Mouse (Mus musculus): ENCODE measurements around the gene 1700020D05Rik. TPM values are rescaled to one million over a fixed set of nuclear protein-coding genes. Genes with fewer than 3 reads are reported as not detected.
A peak's percentile ranks its signal among the peaks of the same experiment; 100 is the strongest.
"Not testable (repeated sequence)": the region's sequence is repeated elsewhere in the genome, so short reads cannot be mapped to it uniquely, and the experiment has no call there.

1700020D05Rik gene
- total RNA-seq, 2 experiments from 2014 or later = 1.0 to 1.5 TPM

DNA sequence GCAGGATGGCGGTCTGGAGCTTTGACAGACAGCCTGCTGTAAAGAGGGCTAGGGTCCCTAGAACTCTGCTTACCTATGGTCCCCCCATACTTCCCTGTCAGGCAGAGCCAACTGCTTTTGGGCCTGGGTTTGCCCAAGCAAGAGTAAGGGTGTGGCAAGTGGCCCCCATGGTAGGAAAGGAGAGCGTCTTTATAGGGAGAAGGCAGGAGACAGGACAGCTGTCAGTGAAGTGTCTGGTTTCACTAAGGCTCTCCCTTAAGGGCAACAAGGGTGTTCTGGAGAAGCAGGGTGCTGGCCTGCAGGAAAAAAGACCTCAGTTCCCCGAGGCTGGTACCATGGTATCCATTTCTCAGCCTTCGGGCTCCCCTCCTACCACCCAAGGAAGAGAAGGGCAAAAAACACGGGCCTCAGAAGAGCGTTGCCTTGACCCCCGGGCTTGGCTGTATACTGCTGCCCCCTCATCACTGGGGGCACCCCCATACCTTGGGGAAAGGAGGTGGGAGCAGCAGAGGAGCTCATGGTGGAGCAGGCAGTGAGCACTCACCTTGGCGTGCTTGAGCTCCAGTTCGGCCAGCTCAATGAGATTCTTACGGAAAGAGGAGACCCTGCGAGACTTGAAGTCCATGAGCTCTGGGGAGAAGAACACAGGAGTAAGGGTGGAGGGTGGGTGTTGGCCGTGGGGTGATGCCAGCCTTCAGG is 8.1 kb downstream of the 1700020D05Rik start:
- DNase-seq = no peak

DNA sequence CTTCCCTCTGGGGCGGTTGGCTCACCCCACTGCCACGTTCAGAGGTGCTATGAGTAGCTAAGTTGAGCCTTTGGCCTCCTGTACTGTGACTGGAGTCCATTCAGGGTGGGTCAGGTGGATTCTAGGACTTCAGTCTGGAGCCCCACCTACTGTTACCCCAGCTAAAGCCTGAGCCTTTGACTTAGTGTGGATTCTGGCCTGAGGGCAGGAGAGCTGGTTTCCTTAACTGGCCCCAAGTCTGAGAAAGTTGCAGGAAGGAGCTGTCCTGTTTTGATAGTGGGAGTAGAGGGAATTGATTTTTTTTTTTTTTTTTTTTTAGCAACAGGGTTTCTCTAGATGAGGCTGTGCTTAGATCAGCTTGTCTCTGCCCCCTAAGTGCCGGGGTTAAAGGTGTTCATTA is 9.3 kb downstream of the 1700020D05Rik start:
- no peak for DNase-seq

GRCm38 (mm10) chr19:5493301-5493721 is 10.3 kb downstream of the 1700020D05Rik start:
- peak; percentile 33 to 38 for DNase-seq

DNA sequence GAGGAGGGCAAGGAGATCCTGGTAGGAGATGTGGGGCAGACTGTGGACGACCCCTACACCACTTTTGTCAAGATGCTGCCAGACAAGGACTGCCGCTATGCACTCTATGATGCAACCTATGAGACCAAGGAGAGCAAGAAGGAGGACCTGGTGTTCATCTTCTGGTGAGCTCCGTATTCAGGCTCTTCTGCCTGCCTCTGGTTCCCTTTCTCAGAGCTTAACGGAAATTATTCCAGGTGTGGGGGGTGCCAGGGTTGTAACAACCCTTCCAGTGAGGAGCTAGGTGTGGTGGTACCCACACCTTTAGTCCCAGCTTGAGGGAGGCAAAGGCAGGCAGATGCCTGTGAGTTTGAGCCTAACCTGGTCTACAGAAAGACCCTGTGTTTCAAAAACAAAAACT is 10.9 kb downstream of the 1700020D05Rik start:
- DNase-seq = no peak

- peak; percentile 90 to 91 for DNase-seq
Observed at GRCm38 (mm10) chr19:5490898-5491708, 12.5 kb downstream of the 1700020D05Rik start.

GRCm38 (mm10) chr19:5490313-5490897 is 13.2 kb downstream of the 1700020D05Rik start, which contains the start of gene Cfl1:
TSS of gene Cfl1 (plus strand) at chr19:5490455.
- DNase-seq = peak; percentile 96 to 97

- not testable (repeated sequence) for DNase-seq
Observed at GRCm38 (mm10) chr19:5489721-5490120, 13.9 kb downstream of the 1700020D05Rik start.

- peak; percentile 97 to 98 for DNase-seq
Observed at GRCm38 (mm10) chr19:5488878-5489571, 14.6 kb downstream of the 1700020D05Rik start.

- DNase-seq = peak; percentile 96 to 98
Observed at GRCm38 (mm10) chr19:5487768-5488550, 15.6 kb downstream of the 1700020D05Rik start, which contains the start of gene Mus81. TSS of gene Mus81 (minus strand) at chr19:5488402.

GRCm38 (mm10) chr19:5486771-5487170 is 16.8 kb downstream of the 1700020D05Rik start:
- DNase-seq = no peak

DNA sequence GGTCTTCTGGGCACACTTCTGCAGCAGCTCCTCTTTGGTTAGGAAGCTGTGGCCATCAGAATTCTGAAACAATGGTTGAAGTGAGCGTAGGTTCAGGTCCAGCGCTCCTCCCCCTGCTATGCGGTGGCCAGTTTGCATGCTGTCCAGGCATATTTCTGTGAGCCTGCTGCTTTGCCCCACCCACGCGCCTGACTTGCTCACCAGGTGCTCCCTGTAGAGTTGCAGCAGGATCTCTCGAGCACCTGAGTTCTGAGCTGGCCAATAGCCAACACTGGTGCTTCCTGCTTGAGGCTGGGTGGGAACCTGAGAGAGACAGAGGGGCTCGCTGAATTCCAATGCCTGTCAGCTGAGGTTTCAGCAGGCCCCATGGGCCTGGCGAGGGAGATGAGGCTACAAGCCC is 17.3 kb downstream of the 1700020D05Rik start:
- DNase-seq = no peak

DNA sequence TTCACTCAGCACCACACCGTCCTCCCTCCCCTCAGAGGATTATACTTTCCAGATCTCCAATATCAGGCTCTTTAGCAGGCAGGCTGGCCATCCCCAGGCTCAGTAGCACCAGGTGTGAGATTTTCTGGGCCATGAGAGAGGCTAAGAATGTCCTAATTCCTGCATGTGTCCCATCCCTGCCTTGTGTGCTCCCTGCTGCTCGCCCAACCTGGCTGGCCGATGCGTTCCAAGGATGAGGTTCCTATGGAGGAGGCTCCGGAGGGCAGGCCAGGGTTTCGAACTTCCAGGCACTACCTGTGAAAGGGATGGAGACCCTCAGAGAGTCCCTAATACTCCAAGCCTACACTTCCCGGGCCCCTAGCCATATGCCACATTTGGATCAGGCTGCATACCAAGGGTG is 17.8 kb downstream of the 1700020D05Rik start:
- no peak for DNase-seq

DNA sequence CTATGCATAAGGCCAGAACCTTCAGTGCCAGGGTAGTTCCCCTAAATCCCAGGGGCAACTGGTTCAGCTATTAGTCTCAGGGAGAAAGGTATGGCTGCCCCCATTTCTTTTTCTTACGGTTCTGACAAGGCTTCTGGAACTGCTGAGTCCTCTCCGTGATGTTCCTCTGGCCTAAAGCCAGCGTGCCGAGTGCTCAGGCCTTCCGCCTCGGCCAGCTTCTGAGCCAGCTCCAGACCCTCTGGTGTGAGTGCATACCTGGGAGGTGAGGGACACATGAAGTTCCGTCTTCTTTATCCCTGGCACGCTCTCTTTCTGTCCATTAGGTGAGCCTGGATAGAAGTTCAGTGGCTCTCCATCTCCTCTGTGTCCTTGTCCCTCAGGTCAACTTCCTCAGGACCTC is 18.2 kb downstream of the 1700020D05Rik start:
- DNase-seq = no peak

DNA sequence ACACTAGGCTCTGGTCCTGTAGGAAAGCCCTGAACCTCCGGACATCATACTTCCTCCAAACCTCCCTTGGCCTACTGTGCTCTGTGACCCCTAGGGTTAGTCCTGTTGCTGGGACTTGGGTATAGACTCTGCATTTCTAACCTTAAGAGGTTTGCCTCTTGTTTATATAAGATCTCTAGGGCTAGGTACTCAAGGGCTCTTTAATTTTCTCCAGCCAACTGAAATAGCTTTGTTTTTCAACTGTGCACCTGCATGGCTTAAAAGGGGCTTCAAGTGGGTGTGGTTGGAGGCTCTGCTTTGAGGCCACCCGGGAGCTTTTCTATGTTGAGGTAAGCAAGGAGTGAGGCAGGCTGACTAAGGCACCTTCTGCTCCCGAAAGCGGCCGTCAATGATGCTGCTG is 19.1 kb downstream of the 1700020D05Rik start:
- no peak for DNase-seq

- no peak for DNase-seq
Observed at GRCm38 (mm10) chr19:5483386-5484359, 19.9 kb downstream of the 1700020D05Rik start.

- no peak for DNase-seq
Observed at GRCm38 (mm10) chr19:5481398-5481797, 22.2 kb downstream of the 1700020D05Rik start.

- DNase-seq = no peak
Observed at GRCm38 (mm10) chr19:5480016-5480415, 23.6 kb downstream of the 1700020D05Rik start.

DNA sequence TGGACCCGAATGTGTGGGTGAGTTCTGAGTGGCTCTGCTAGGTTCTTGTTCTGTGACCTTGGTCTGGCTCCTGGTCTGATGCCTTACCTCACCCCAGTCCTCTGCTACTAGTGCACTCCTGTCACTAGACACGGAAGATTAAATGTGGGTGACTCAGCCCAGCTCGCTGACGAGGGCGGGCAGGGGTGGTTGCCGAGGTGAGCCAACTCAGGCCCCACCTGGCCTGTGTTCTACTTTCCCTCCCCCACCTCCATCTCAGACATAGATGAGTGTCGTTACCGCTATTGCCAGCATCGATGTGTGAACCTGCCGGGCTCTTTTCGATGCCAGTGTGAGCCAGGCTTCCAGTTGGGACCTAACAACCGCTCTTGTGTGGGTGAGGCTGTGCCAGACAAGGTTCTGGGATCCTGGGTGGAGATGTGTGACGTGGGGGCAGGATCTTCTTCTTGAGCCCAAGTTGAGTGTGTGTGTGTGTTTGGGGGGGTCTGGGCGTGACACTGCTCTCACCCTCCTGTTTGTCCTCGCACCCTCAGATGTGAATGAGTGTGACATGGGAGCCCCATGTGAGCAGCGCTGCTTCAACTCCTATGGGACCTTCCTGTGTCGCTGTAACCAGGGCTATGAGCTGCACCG is 25.8 kb downstream of the 1700020D05Rik start:
- DNase-seq = peak; percentile 67 to 69

GRCm38 (mm10) chr19:5477004-5477667 is 26.5 kb downstream of the 1700020D05Rik start:
- DNase-seq = peak; percentile 43 to 61
